Comparison of ENCODE assay signal across 8 mouse cellular contexts in the genomic region with DNA sequence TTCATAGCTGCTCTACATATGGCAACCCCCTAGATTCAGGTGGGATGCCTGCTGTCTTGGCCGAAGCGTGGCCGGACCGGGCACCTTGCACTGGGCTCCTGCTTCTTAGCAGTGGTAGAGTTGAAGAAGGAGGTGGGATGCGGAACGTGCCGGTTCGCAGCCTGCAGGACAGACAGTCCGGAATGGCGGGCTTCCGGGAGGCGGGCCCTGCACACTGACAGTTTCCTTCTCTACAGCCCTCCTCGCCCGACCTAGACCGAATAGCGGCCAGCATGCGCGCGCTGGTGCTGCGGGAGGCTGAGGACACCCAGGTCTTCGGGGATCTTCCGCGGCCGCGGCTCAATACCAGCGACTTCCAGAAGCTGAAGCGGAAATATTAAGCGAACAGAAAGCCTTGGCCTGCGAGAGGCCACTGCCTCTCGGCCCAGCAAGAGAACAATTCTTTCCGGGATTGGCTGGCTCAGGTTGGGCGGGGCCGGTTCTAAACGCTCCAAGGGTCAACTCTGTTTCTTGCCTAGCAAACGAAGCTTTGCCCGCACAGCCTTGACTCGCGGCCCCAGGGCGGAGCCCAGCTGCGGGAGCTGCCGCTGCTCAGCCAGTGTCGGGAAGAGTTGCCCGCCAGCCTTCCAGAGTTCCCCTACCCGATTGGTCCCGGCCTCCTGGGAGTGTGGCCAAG. TPM values are rescaled to one million over a fixed set of nuclear protein-coding genes. Genes with fewer than 3 reads are reported as not detected.
DNase-seq lines count a peak whose midpoint lies in the region; ATAC-seq and TF ChIP-seq lines count a peak whose summit lies in the region.

No protein-coding gene starts in this region.

- WGBS in heart, embryonic 13.5 days: 4% methylated on average over 45 of the region's 45 CpGs
- 1% methylated on average over 45 of the region's 45 CpGs for WGBS in kidney, embryonic 16.5 days
- under 1% methylated on average over 45 of the region's 45 CpGs for WGBS in liver, postnatal 0 days (ENCODE audit: insufficient replicate concordance)
- WGBS in neural tube, embryonic 11.5 days: 1% methylated on average over 45 of the region's 45 CpGs
- 1% methylated on average over 45 of the region's 45 CpGs for WGBS in stomach, embryonic 15.5 days

- peaks cover 25% of the 10 kb centered on the region for H3K36me3 ChIP-seq in heart, embryonic 13.5 days
- H3K36me3 ChIP-seq in kidney, embryonic 16.5 days (ENCODE audit: insufficient read depth, low read length): peaks cover 15% of the 10 kb centered on the region; the same call in 1 of the 2 replicates
- 0 out of 2 replicates have a peak, but pooled peaks cover 4% of the 10 kb centered on the region for H3K36me3 ChIP-seq in liver, postnatal 0 days (replicated peaks; ENCODE audit: insufficient read depth, low read length)
- no peaks in the 10 kb centered on the region for H3K36me3 ChIP-seq in neural tube, embryonic 11.5 days (ENCODE audit: control insufficient read depth, insufficient read depth, low read length)
- peaks cover 7% of the 10 kb centered on the region; the same call in 1 of the 2 replicates for H3K36me3 ChIP-seq in stomach, embryonic 15.5 days

- no peaks in the 10 kb centered on the region for H3K27me3 ChIP-seq in heart, embryonic 13.5 days (replicated peaks)
- H3K27me3 ChIP-seq in kidney, embryonic 16.5 days (ENCODE audit: insufficient read depth, low read length): no peaks in the 10 kb centered on the region
- no peaks in the 10 kb centered on the region for H3K27me3 ChIP-seq in liver, postnatal 0 days (ENCODE audit: insufficient read depth, low read length)
- no peaks in the 10 kb centered on the region for H3K27me3 ChIP-seq in neural tube, embryonic 11.5 days (ENCODE audit: control insufficient read depth, insufficient read depth, low read length)
- H3K27me3 ChIP-seq in stomach, embryonic 15.5 days (replicated peaks): no peaks in the 10 kb centered on the region

- ATAC-seq in heart, embryonic 13.5 days (ENCODE audit: extremely low read depth, insufficient number of reproducible peaks, low FRiP score, low TSS enrichment): peak; percentile 51
- ATAC-seq in kidney, embryonic 16.5 days (ENCODE audit: low FRiP score, low TSS enrichment): peak; percentile 69
- peak; percentile 75 for ATAC-seq in liver, postnatal 0 days
- ATAC-seq in neural tube, embryonic 11.5 days (ENCODE audit: insufficient read depth, low FRiP score, low TSS enrichment): peak; percentile 17; the same call in 1 of the 2 replicates
- ATAC-seq in stomach, embryonic 15.5 days (ENCODE audit: insufficient read depth, low FRiP score, low read depth): peak; percentile 72

- peak overlapping the region; percentile 92 for H3K27ac ChIP-seq in bone marrow macrophage, adult 2 months (ENCODE audit: insufficient read depth, low read depth, low read length)
- H3K27ac ChIP-seq in embryonic fibroblast, embryonic 13.5 days (ENCODE audit: insufficient read depth, low read length): peak overlapping the region; percentile 85
- H3K27ac ChIP-seq in heart, embryonic 13.5 days (replicated peaks): peak overlapping the region; percentile 98
- peak overlapping the region; percentile 99 for H3K27ac ChIP-seq in kidney, embryonic 16.5 days (ENCODE audit: low read length)
- H3K27ac ChIP-seq in liver, postnatal 0 days (ENCODE audit: low read depth): peak overlapping the region; percentile 100
- peak overlapping the region; percentile 92 for H3K27ac ChIP-seq in neural tube, embryonic 11.5 days (ENCODE audit: low read depth, low read length)
- peak overlapping the region; percentile 99 for H3K27ac ChIP-seq in stomach, embryonic 15.5 days

- no peak for TF ChIP-seq CTCF in bone marrow macrophage, adult 2 months (IDR thresholded peaks at IDR 0.05; ENCODE audit: low read depth, low read length)
- TF ChIP-seq CTCF in embryonic fibroblast, embryonic 13.5 days (IDR thresholded peaks at IDR 0.05; ENCODE audit: borderline replicate concordance, insufficient read depth, low read length): no peak
- no peak for TF ChIP-seq CTCF in liver, postnatal 0 days (IDR thresholded peaks at IDR 0.05; ENCODE audit: low read depth)

- peak overlapping the region; percentile 89 for H3K9ac ChIP-seq in heart, embryonic 13.5 days
- H3K9ac ChIP-seq in kidney, embryonic 16.5 days (replicated peaks; ENCODE audit: low read length): peak overlapping the region; percentile 77
- peak overlapping the region; percentile 89 for H3K9ac ChIP-seq in liver, postnatal 0 days (replicated peaks)
- peak overlapping the region; percentile 69 for H3K9ac ChIP-seq in neural tube, embryonic 11.5 days (ENCODE audit: low read length)
- peak overlapping the region; percentile 56 for H3K9ac ChIP-seq in stomach, embryonic 15.5 days

- H3K4me2 ChIP-seq in heart, embryonic 13.5 days: peak overlapping the region; percentile 87
- H3K4me2 ChIP-seq in kidney, embryonic 16.5 days (replicated peaks; ENCODE audit: low read depth, low read length): peak overlapping the region; percentile 95
- peak overlapping the region; percentile 100 for H3K4me2 ChIP-seq in liver, postnatal 0 days (ENCODE audit: low read depth, low read length)
- H3K4me2 ChIP-seq in neural tube, embryonic 11.5 days (ENCODE audit: low read depth): peak overlapping the region; percentile 91
- peak overlapping the region; percentile 88 for H3K4me2 ChIP-seq in stomach, embryonic 15.5 days

- peaks cover 35% of the 10 kb centered on the region for H3K4me1 ChIP-seq in bone marrow macrophage, adult 2 months (ENCODE audit: control insufficient read depth, insufficient read depth, low read length)
- peaks cover 13% of the 10 kb centered on the region for H3K4me1 ChIP-seq in embryonic fibroblast, embryonic 13.5 days (ENCODE audit: control insufficient read depth, insufficient read depth, low read length)
- peaks cover 72% of the 10 kb centered on the region for H3K4me1 ChIP-seq in heart, embryonic 13.5 days
- H3K4me1 ChIP-seq in kidney, embryonic 16.5 days (ENCODE audit: insufficient read depth, low read length): peaks cover 61% of the 10 kb centered on the region
- peaks cover 61% of the 10 kb centered on the region for H3K4me1 ChIP-seq in liver, postnatal 0 days (ENCODE audit: insufficient read depth)
- peaks cover 34% of the 10 kb centered on the region for H3K4me1 ChIP-seq in neural tube, embryonic 11.5 days (ENCODE audit: control insufficient read depth, insufficient read depth, low read length)
- peaks cover 63% of the 10 kb centered on the region for H3K4me1 ChIP-seq in stomach, embryonic 15.5 days

- TF ChIP-seq POLR2A in bone marrow macrophage, adult 2 months (IDR thresholded peaks at IDR 0.05; ENCODE audit: borderline replicate concordance, low read depth, low read length): no peak
- TF ChIP-seq POLR2A in embryonic fibroblast, embryonic 13.5 days (IDR thresholded peaks at IDR 0.05; ENCODE audit: low read depth, low read length): peak; percentile 54

- peak overlapping the region; percentile 57 for H3K4me3 ChIP-seq in bone marrow macrophage, adult 2 months (ENCODE audit: insufficient read depth, low read length)
- peak overlapping the region; percentile 30 for H3K4me3 ChIP-seq in embryonic fibroblast, embryonic 13.5 days (ENCODE audit: insufficient read depth, low read length)
- H3K4me3 ChIP-seq in heart, embryonic 13.5 days: peak overlapping the region; percentile 55
- H3K4me3 ChIP-seq in kidney, embryonic 16.5 days (ENCODE audit: low read length): peak overlapping the region; percentile 60
- H3K4me3 ChIP-seq in liver, postnatal 0 days (ENCODE audit: low read depth, low read length): peak overlapping the region; percentile 82
- peak overlapping the region; percentile 44 for H3K4me3 ChIP-seq in neural tube, embryonic 11.5 days (ENCODE audit: low read depth, low read length)
- peak overlapping the region; percentile 57 for H3K4me3 ChIP-seq in stomach, embryonic 15.5 days (replicated peaks)

- no peaks in the 10 kb centered on the region for H3K9me3 ChIP-seq in heart, embryonic 13.5 days
- no peaks in the 10 kb centered on the region for H3K9me3 ChIP-seq in kidney, embryonic 16.5 days (ENCODE audit: low read length)
- no peaks in the 10 kb centered on the region for H3K9me3 ChIP-seq in liver, postnatal 0 days (ENCODE audit: low read length)
- H3K9me3 ChIP-seq in neural tube, embryonic 11.5 days (ENCODE audit: control insufficient read depth, low read length): no peaks in the 10 kb centered on the region
- no peaks in the 10 kb centered on the region for H3K9me3 ChIP-seq in stomach, embryonic 15.5 days

- no peak; the same call in 1 of the 2 replicates for TF ChIP-seq EP300 in liver, postnatal 0 days (IDR thresholded peaks at IDR 0.05; ENCODE audit: low read depth)

- peak; percentile 82 for DNase-seq in CD4-positive helper T cell, adult 2 months (ENCODE audit: low read depth, low spot score)
- DNase-seq in liver, postnatal 0 days: peak; percentile 91
- peak; percentile 78 for DNase-seq in neural tube, embryonic 11.5 days (ENCODE audit: low spot score)

RNA-seq across cellular contexts. Expression of gene Pnkp, which starts 2.4 kb away (rescaled TPM):
- 31.2 and 48.7 TPM in 2 replicates for polyA plus RNA-seq in bone marrow macrophage, adult 2 months (2012; ENCODE audit: insufficient read depth, insufficient read length, missing spikeins)
- polyA plus RNA-seq in embryonic fibroblast, embryonic 13.5 days (2011; ENCODE audit: insufficient read length, low read depth, missing spikeins): 24.7 and 30.6 TPM in 2 replicates
- 24.0 and 24.3 TPM in 2 replicates for polyA plus RNA-seq in heart, embryonic 13.5 days (2015; fragmentation: Nextera tagmentation; extraction: Ambion mirVana)
- polyA plus RNA-seq in kidney, embryonic 16.5 days (2015; fragmentation: Nextera tagmentation; extraction: Ambion mirVana): 38.7 and 40.4 TPM in 2 replicates
- polyA plus RNA-seq in liver, postnatal 0 days (2015; fragmentation: Nextera tagmentation; extraction: Ambion mirVana): 25.6 and 27.9 TPM in 2 replicates
- polyA plus RNA-seq in neural tube, embryonic 11.5 days (2014; fragmentation: Nextera tagmentation; extraction: Ambion mirVana): 30.2 and 30.6 TPM in 2 replicates
- 25.5 and 32.7 TPM in 2 replicates for polyA plus RNA-seq in stomach, embryonic 15.5 days (2015; fragmentation: Nextera tagmentation; extraction: Ambion mirVana)

RNA-seq across cellular contexts. Expression of gene Tbc1d17, which starts 5.6 kb away (rescaled TPM):
- 69.5 and 76.1 TPM in 2 replicates for polyA plus RNA-seq in bone marrow macrophage, adult 2 months (2012; ENCODE audit: insufficient read depth, insufficient read length, missing spikeins)
- 26.9 and 33.8 TPM in 2 replicates for polyA plus RNA-seq in embryonic fibroblast, embryonic 13.5 days (2011; ENCODE audit: insufficient read length, low read depth, missing spikeins)
- polyA plus RNA-seq in heart, embryonic 13.5 days (2015; fragmentation: Nextera tagmentation; extraction: Ambion mirVana): 56.1 and 57.0 TPM in 2 replicates
- 93.9 and 94.9 TPM in 2 replicates for polyA plus RNA-seq in kidney, embryonic 16.5 days (2015; fragmentation: Nextera tagmentation; extraction: Ambion mirVana)
- polyA plus RNA-seq in liver, postnatal 0 days (2015; fragmentation: Nextera tagmentation; extraction: Ambion mirVana): 28.2 and 30.5 TPM in 2 replicates
- polyA plus RNA-seq in neural tube, embryonic 11.5 days (2014; fragmentation: Nextera tagmentation; extraction: Ambion mirVana): 69.3 and 93.0 TPM in 2 replicates
- 64.5 and 72.0 TPM in 2 replicates for polyA plus RNA-seq in stomach, embryonic 15.5 days (2015; fragmentation: Nextera tagmentation; extraction: Ambion mirVana)

RNA-seq across cellular contexts. Expression of gene Akt1s1, which starts 5.7 kb away (rescaled TPM):
- polyA plus RNA-seq in bone marrow macrophage, adult 2 months (2012; ENCODE audit: insufficient read depth, insufficient read length, missing spikeins): 36.9 and 45.3 TPM in 2 replicates
- 80.0 and 84.2 TPM in 2 replicates for polyA plus RNA-seq in embryonic fibroblast, embryonic 13.5 days (2011; ENCODE audit: insufficient read length, low read depth, missing spikeins)
- 96.5 and 101 TPM in 2 replicates for polyA plus RNA-seq in heart, embryonic 13.5 days (2015; fragmentation: Nextera tagmentation; extraction: Ambion mirVana)
- polyA plus RNA-seq in kidney, embryonic 16.5 days (2015; fragmentation: Nextera tagmentation; extraction: Ambion mirVana): 117 and 126 TPM in 2 replicates
- polyA plus RNA-seq in liver, postnatal 0 days (2015; fragmentation: Nextera tagmentation; extraction: Ambion mirVana): 36.9 and 38.6 TPM in 2 replicates
- polyA plus RNA-seq in neural tube, embryonic 11.5 days (2014; fragmentation: Nextera tagmentation; extraction: Ambion mirVana): 37.2 and 49.3 TPM in 2 replicates
- 110 and 112 TPM in 2 replicates for polyA plus RNA-seq in stomach, embryonic 15.5 days (2015; fragmentation: Nextera tagmentation; extraction: Ambion mirVana)

RNA-seq across cellular contexts. Expression of gene Ptov1, which starts 15.1 kb away (rescaled TPM):
- polyA plus RNA-seq in bone marrow macrophage, adult 2 months (2012; ENCODE audit: insufficient read depth, insufficient read length, missing spikeins): 90.1 and 105 TPM in 2 replicates
- polyA plus RNA-seq in embryonic fibroblast, embryonic 13.5 days (2011; ENCODE audit: insufficient read length, low read depth, missing spikeins): 144 and 160 TPM in 2 replicates
- polyA plus RNA-seq in heart, embryonic 13.5 days (2015; fragmentation: Nextera tagmentation; extraction: Ambion mirVana): 256 and 266 TPM in 2 replicates
- polyA plus RNA-seq in kidney, embryonic 16.5 days (2015; fragmentation: Nextera tagmentation; extraction: Ambion mirVana): 371 and 404 TPM in 2 replicates
- polyA plus RNA-seq in liver, postnatal 0 days (2015; fragmentation: Nextera tagmentation; extraction: Ambion mirVana): 43.5 and 49.8 TPM in 2 replicates
- polyA plus RNA-seq in neural tube, embryonic 11.5 days (2014; fragmentation: Nextera tagmentation; extraction: Ambion mirVana): 418 and 419 TPM in 2 replicates
- polyA plus RNA-seq in stomach, embryonic 15.5 days (2015; fragmentation: Nextera tagmentation; extraction: Ambion mirVana): 291 and 320 TPM in 2 replicates

RNA-seq across cellular contexts. Expression of gene Med25, which starts 38.0 kb away (rescaled TPM):
- polyA plus RNA-seq in bone marrow macrophage, adult 2 months (2012; ENCODE audit: insufficient read depth, insufficient read length, missing spikeins): 32.3 and 33.4 TPM in 2 replicates
- polyA plus RNA-seq in embryonic fibroblast, embryonic 13.5 days (2011; ENCODE audit: insufficient read length, low read depth, missing spikeins): 33.4 and 42.8 TPM in 2 replicates
- polyA plus RNA-seq in heart, embryonic 13.5 days (2015; fragmentation: Nextera tagmentation; extraction: Ambion mirVana): 72.6 and 73.1 TPM in 2 replicates
- 136 and 149 TPM in 2 replicates for polyA plus RNA-seq in kidney, embryonic 16.5 days (2015; fragmentation: Nextera tagmentation; extraction: Ambion mirVana)
- polyA plus RNA-seq in liver, postnatal 0 days (2015; fragmentation: Nextera tagmentation; extraction: Ambion mirVana): 35.6 and 37.7 TPM in 2 replicates
- polyA plus RNA-seq in neural tube, embryonic 11.5 days (2014; fragmentation: Nextera tagmentation; extraction: Ambion mirVana): 87.7 and 93.1 TPM in 2 replicates
- polyA plus RNA-seq in stomach, embryonic 15.5 days (2015; fragmentation: Nextera tagmentation; extraction: Ambion mirVana): 88.7 and 91.0 TPM in 2 replicates

Comparison
In these comparisons a context has a peak if more than half of its experiments do, and no peak if none do; other contexts are left out.
1. Peak in every context shown above with its lines: DNase-seq, ATAC-seq, H3K4me3 ChIP-seq and H3K27ac ChIP-seq.
2. H3K4me3 ChIP-seq: peak in every context shown above with its lines; median percentile 82 in liver, postnatal 0 days; 60 in kidney, embryonic 16.5 days; 57 in bone marrow macrophage, adult 2 months; 57 in stomach, embryonic 15.5 days; 55 in heart, embryonic 13.5 days; 44 in neural tube, embryonic 11.5 days; 30 in embryonic fibroblast, embryonic 13.5 days.
3. ATAC-seq: peak in every context shown above with its lines; median percentile 75 in liver, postnatal 0 days; 72 in stomach, embryonic 15.5 days; 69 in kidney, embryonic 16.5 days; 51 in heart, embryonic 13.5 days; 17 in neural tube, embryonic 11.5 days.